Mouse (Mus musculus) E14TG2a.4 (cell line): Measurements from ENCODE around the gene Adprhl1.

Source experiments
- H3K27me3 ChIP-seq: 2 replicates; pipeline ENCODE4 v1.6.1; 2014; ENCODE audit warnings: low read length, control low read depth; ENCODE audit not compliant: insufficient read depth
- H3K36me3 ChIP-seq: 2 replicates; pipeline ENCODE4 v1.6.1; 2014; ENCODE audit warnings: low read length, control low read depth; ENCODE audit not compliant: insufficient read depth
- H3K4me1 ChIP-seq: replicated peaks from 2 replicates; pipeline ENCODE4 v1.6.1; 2014; ENCODE audit warnings: low read depth, low read length, control low read depth
- H3K4me3 ChIP-seq: replicated peaks from 2 replicates; pipeline ENCODE4 v1.5.1; 2014; ENCODE audit warnings: mild to moderate bottlenecking, low read length
- H3K9me3 ChIP-seq: 2 replicates; pipeline ENCODE4 v1.6.1; 2014; ENCODE audit warnings: low read length, control low read depth
- CTCF ChIP-seq: conservative IDR thresholded peaks from 2 replicates; pipeline ENCODE4 v1.5.1; 2014; ENCODE audit warnings: low read length
- NANOG ChIP-seq: IDR thresholded peaks from 2 replicates; pipeline ENCODE4 v1.6.1; 2014; ENCODE audit warnings: borderline replicate concordance, low read length, mixed read lengths
- POU5F1 ChIP-seq: IDR thresholded peaks from 2 replicates; pipeline ENCODE4 v1.6.1; 2014; ENCODE audit warnings: low read length, borderline replicate concordance

Adprhl1 gene

GRCm38 (mm10) chr8:13177173-13177852, 76.6 kb downstream of the Adprhl1 start:
- no peak for TF ChIP-seq POU5F1
- TF ChIP-seq NANOG, result no peak
- no peak for TF ChIP-seq CTCF
- H3K4me1 ChIP-seq, result peaks cover 71% of the 10 kb centered on the region

GRCm38 (mm10) chr8:13175650-13176049, 78.3 kb downstream of the Adprhl1 start:
- no peak for TF ChIP-seq POU5F1
- no peak for TF ChIP-seq CTCF
- no peak for TF ChIP-seq NANOG
- H3K27me3 ChIP-seq, result no peaks in the 10 kb centered on the region
- peaks cover 100% of the 10 kb centered on the region for H3K36me3 ChIP-seq
- no peak overlapping the region for H3K4me3 ChIP-seq
- H3K4me1 ChIP-seq, result peaks cover 54% of the 10 kb centered on the region
- H3K9me3 ChIP-seq, result no peaks in the 10 kb centered on the region

More at GRCm38 (mm10) chr8:13177173-13177852, 76.6 kb downstream of the Adprhl1 start:
- Histone ChIP-seq H3K9me3 (no peaks in the 10 kb centered on the region), H3K27me3 (no peaks in the 10 kb centered on the region), H3K4me3 (no peak overlapping the region), H3K36me3 (peaks cover 100% of the 10 kb centered on the region)

- TF ChIP-seq CTCF (no peak), NANOG (no peak), POU5F1 (no peak)
- Histone ChIP-seq H3K4me1 (peaks cover 47% of the 10 kb centered on the region), H3K36me3 (peaks cover 100% of the 10 kb centered on the region), H3K4me3 (no peak overlapping the region), H3K9me3 (no peaks in the 10 kb centered on the region), H3K27me3 (no peaks in the 10 kb centered on the region)
Measured at GRCm38 (mm10) chr8:13174811-13175210, 79.2 kb downstream of the Adprhl1 start.

GRCm38 (mm10) chr8:13174305-13174704, 79.7 kb downstream of the Adprhl1 start:
- Histone ChIP-seq H3K27me3 (no peaks in the 10 kb centered on the region), H3K4me1 (peaks cover 42% of the 10 kb centered on the region), H3K36me3 (peaks cover 100% of the 10 kb centered on the region), H3K4me3 (no peak overlapping the region), H3K9me3 (no peaks in the 10 kb centered on the region)
- TF ChIP-seq POU5F1 (no peak), NANOG (no peak), CTCF (no peak)
